Mouse (Mus musculus) midbrain, embryonic 11.5 days (tissue): Measurements from ENCODE around the gene Mrto4. TPM values are rescaled to one million over a fixed set of nuclear protein-coding genes. Genes with fewer than 3 reads are reported as not detected.

ENCODE experiments used
- ATAC-seq: fragments of 200-750 bp; cut with Nextera tagmentation; 2 replicates; pipeline ENCODE4 v1.8.0; 2017; ENCODE audit warnings: moderate TSS enrichment, moderate library complexity; ENCODE audit not compliant: low FRiP score
- DNase-seq: peaks from one replicate; pipeline ENCODE4 v3.0.0; 2015; ENCODE audit warnings: low spot score; ENCODE audit errors: missing footprints
- H3K27ac ChIP-seq: fragments of 300-500 bp; sonication (generic); 2 replicates; pipeline ENCODE4 v1.5.1; 2014; ENCODE audit warnings: low read depth, low read length
- H3K27me3 ChIP-seq: fragments of 300-500 bp; sonication (generic); 2 replicates; pipeline ENCODE4 v1.6.1; 2014; ENCODE audit warnings: mild to moderate bottlenecking, low read length, moderate library complexity, mixed read lengths; ENCODE audit not compliant: control insufficient read depth, insufficient read depth
- H3K36me3 ChIP-seq: fragments of 300-500 bp; sonication (generic); 2 replicates; pipeline ENCODE4 v1.6.1; 2014; ENCODE audit warnings: mild to moderate bottlenecking, low read length, moderate library complexity, mixed read lengths; ENCODE audit not compliant: control insufficient read depth, insufficient read depth
- H3K4me1 ChIP-seq: fragments of 300-500 bp; sonication (generic); 2 replicates; pipeline ENCODE4 v1.6.1; 2014; ENCODE audit warnings: low read length; ENCODE audit not compliant: control insufficient read depth, insufficient read depth
- H3K4me2 ChIP-seq: fragments of 300-500 bp; sonication (generic); 2 replicates; pipeline ENCODE4 v1.6.1; 2014; ENCODE audit warnings: mild to moderate bottlenecking, moderate library complexity
- H3K4me3 ChIP-seq: fragments of 300-500 bp; sonication (generic); 2 replicates; pipeline ENCODE4 v1.5.1; 2014; ENCODE audit warnings: low read depth, low read length
- H3K9ac ChIP-seq: fragments of 300-500 bp; sonication (generic); 2 replicates; pipeline ENCODE4 v1.6.1; 2014; ENCODE audit warnings: low read length
- H3K9me3 ChIP-seq: fragments of 300-500 bp; sonication (generic); 2 replicates; pipeline ENCODE4 v1.6.1; 2016; ENCODE audit warnings: low read length; ENCODE audit not compliant: control insufficient read depth
- WGBS: fragments of 180-500 bp; shearing (Covaris S2); extraction: QIAGEN DNeasy Blood & Tissue Kit; methylation state at CpG from one replicate; pipeline ENCODE4 v1.1.7; 2014; 5-methylcytosine and 5-hydroxymethylcytosine counted together
- microRNA-seq: library from miRNA; unstranded; fragments of <30 nt; microRNA quantifications from one replicate; pipeline ENCODE4, GENCODE M21; 2017
- polyA plus RNA-seq: library from polyadenylated mRNA; unstranded; fragments of >200 nt; fragmentation: Nextera tagmentation; extraction: Ambion mirVana; gene quantifications from 2 replicates; pipeline ENCODE4 v1.2.1, GENCODE M21; 2014

The Mrto4 gene
- polyA plus RNA-seq, 1 experiment from 2014 or later, result 122 TPM

DNA sequence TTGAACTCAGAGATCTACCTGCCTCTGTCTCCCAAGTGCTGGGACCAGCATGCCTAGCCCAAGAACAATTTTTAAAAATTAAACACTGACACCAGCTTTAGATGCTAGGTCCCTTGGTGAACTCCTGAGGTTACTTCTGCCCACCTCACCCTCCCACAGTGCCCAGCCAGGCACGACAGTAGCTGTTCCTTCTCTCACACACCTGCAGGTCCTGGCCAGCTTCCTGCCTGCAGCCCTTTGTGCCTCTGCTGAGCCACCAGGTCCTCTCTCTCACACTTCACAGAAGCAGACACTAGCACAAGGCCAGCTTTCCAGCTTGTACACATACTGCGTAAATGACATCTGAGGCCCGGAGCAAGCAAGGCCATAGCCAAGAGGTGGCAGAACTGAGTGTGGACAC is 46.9 kb downstream of the Mrto4 start:
- Histone ChIP-seq H3K4me3 (no peak overlapping the region), H3K9me3 (no peaks in the 10 kb centered on the region), H3K36me3 (no peaks in the 10 kb centered on the region), H3K9ac (no peak overlapping the region), H3K27me3 (no peaks in the 10 kb centered on the region; the same call in 1 of the 2 replicates), H3K27ac (no peak overlapping the region), H3K4me2 (no peak overlapping the region), H3K4me1 (peaks cover 5% of the 10 kb centered on the region; the same call in 1 of the 2 replicates)
- 91% methylated on average over 3 of the region's 3 CpGs for WGBS
- DNase-seq (no peak), ATAC-seq (no peak)

DNA sequence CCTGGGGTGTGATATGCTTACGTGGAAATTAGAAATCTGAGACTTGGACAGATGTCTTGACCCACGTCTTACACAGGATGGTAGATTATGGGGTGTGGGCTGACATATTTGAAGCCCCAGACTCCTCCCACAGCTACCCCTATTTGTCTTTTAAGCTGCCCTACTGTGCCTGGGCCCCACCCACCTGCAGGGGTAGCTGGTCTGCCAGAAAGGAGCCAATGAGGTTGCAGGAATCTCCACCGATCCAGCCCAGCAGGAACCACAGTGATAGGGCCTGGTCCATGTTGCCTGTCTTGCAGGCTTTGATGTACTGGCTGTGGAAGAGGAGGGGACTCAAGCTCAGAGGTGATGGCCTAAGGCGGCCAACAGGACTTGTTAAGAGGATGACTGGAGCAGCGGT is 50.1 kb downstream of the Mrto4 start:
- no peak overlapping the region for H3K27ac ChIP-seq
- WGBS, result 60% methylated on average over 5 of the region's 5 CpGs
- no peaks in the 10 kb centered on the region for H3K27me3 ChIP-seq
- no peaks in the 10 kb centered on the region for H3K9me3 ChIP-seq
- H3K36me3 ChIP-seq, result no peaks in the 10 kb centered on the region
- DNase-seq (no peak), ATAC-seq (no peak)
- H3K4me3 ChIP-seq, result no peak overlapping the region
- H3K4me2 ChIP-seq, result no peak overlapping the region
- H3K4me1 ChIP-seq, result no peaks in the 10 kb centered on the region
- no peak overlapping the region for H3K9ac ChIP-seq

DNA sequence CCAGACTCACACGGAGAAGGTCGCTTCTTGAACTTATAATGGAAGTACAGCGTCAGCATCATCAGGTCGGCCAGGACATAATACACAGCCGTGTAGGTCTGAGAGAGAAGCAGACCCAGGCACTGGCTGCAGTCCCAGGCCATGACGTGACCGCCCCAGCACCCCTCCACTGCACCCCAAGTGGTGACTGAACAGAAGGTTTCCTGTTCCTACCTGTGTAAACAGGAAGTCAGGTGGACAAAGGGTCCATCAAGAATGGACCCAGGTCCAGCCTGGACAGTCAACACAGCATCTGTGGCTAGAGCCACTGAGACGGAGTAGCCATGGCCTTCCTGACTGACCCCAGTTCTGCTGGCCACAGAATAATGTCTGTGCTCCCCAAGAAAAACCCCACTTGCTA is 50.6 kb downstream of the Mrto4 start:
- Histone ChIP-seq H3K27me3 (no peaks in the 10 kb centered on the region), H3K27ac (no peak overlapping the region), H3K9ac (no peak overlapping the region), H3K4me3 (no peak overlapping the region), H3K9me3 (no peaks in the 10 kb centered on the region), H3K4me1 (no peaks in the 10 kb centered on the region), H3K4me2 (no peak overlapping the region), H3K36me3 (no peaks in the 10 kb centered on the region)
- DNase-seq (no peak), ATAC-seq (no peak)
- WGBS, result 90% methylated on average over 8 of the region's 8 CpGs

GRCm38 (mm10) chr4:139298671-139299366 is 53.6 kb downstream of the Mrto4 start:
- 89% methylated on average over 12 of the region's 12 CpGs for WGBS
- ATAC-seq (no peak), DNase-seq (no peak)
- Histone ChIP-seq H3K9ac (no peak overlapping the region), H3K27me3 (no peaks in the 10 kb centered on the region), H3K27ac (no peak overlapping the region), H3K9me3 (no peaks in the 10 kb centered on the region), H3K4me1 (no peaks in the 10 kb centered on the region), H3K4me3 (no peak overlapping the region), H3K4me2 (no peak overlapping the region), H3K36me3 (no peaks in the 10 kb centered on the region)

DNA sequence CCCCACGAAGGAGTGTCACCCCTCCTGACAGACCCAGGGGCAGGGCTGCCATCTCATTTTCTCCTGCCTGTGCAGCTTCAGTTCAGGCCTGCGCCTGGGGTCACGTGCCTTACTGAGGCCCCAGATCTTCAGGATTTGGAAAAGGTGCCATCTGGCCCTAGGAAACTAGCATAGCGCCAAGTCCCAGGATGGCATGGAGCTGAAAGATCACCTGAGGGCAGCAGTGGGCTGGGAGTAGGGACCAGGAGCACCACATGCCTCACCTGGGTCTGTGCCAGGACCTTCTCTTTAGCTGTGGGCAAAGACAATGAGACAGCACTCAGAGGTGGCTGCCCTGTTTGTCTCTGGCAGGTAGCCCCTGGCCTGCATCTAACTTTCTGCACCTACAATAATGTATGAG is 54.8 kb downstream of the Mrto4 start:
- Histone ChIP-seq H3K9ac (no peak overlapping the region), H3K4me1 (no peaks in the 10 kb centered on the region), H3K36me3 (no peaks in the 10 kb centered on the region), H3K27ac (no peak overlapping the region), H3K4me2 (no peak overlapping the region), H3K4me3 (no peak overlapping the region), H3K9me3 (no peaks in the 10 kb centered on the region), H3K27me3 (no peaks in the 10 kb centered on the region)
- DNase-seq (no peak), ATAC-seq (no peak)
- WGBS, result 90% methylated on average over 4 of the region's 4 CpGs

Small RNA genes lying within 50 kb of the gene (microRNA-seq; reads per million reads assigned to microRNA genes)
- gene Gm24245 (18.2 reads per million, percentile 36 among the genes with 10 or more reads in this experiment), gene Gm25732 (4.7 reads per million, percentile 22 among the genes with 10 or more reads in this experiment)

Other genes with a start within 250 kb of the Mrto4 start
- gene Minos1, start 221.5 kb downstream of the Mrto4 start, polyA plus RNA-seq, result 421 and 426 TPM in 2 replicates
- gene Capzb, start 159.7 kb downstream of the Mrto4 start, polyA plus RNA-seq, result 244 and 249 TPM in 2 replicates
- 12.7 and 12.9 TPM in 2 replicates for gene Pqlc2, start 41.9 kb downstream of the Mrto4 start, polyA plus RNA-seq
- 71.6 and 78.5 TPM in 2 replicates for gene Akr7a5, start 41.8 kb downstream of the Mrto4 start, polyA plus RNA-seq
- 18.1 and 18.8 TPM in 2 replicates for gene Emc1, start within 50 bp of the Mrto4 start, polyA plus RNA-seq
- gene Ubr4, start within 50 bp of the Mrto4 start, polyA plus RNA-seq, result 63.6 and 79.2 TPM in 2 replicates
- gene Iffo2, start 178.0 kb upstream of the Mrto4 start, polyA plus RNA-seq, result 1.8 and 3.3 TPM in 2 replicates